Mouse (Mus musculus) telencephalon, adult 2 months (tissue): Measurements from ENCODE around the gene Lrrtm4.

Experiments
- DNase-seq: peaks from one replicate; pipeline ENCODE4 v3.0.0-alpha.2; 2011; ENCODE audit warnings: low read depth, low spot score

The Lrrtm4 gene

GRCm38 (mm10) chr6:80704183-80704582, 685.5 kb downstream of the Lrrtm4 start:
- no peak for DNase-seq

GRCm38 (mm10) chr6:80720468-80720867, 701.8 kb downstream of the Lrrtm4 start:
- DNase-seq = no peak

- no peak for DNase-seq
These were observed 714.7 kb downstream of the Lrrtm4 start for GRCm38 (mm10) chr6:80733416-80733815.

- no peak for DNase-seq
These were observed 732.1 kb downstream of the Lrrtm4 start for GRCm38 (mm10) chr6:80750769-80751168.

GRCm38 (mm10) chr6:80760641-80761204, 742.0 kb downstream of the Lrrtm4 start:
- no peak for DNase-seq

- no peak for DNase-seq
These were observed 767.6 kb downstream of the Lrrtm4 start for GRCm38 (mm10) chr6:80786282-80786681.

- DNase-seq = no peak
These were observed 805.1 kb downstream of the Lrrtm4 start for GRCm38 (mm10) chr6:80823753-80824152.

- no peak for DNase-seq
These were observed 821.1 kb downstream of the Lrrtm4 start for GRCm38 (mm10) chr6:80839784-80840183.

GRCm38 (mm10) chr6:80845294-80845693, 826.6 kb downstream of the Lrrtm4 start:
- no peak for DNase-seq

GRCm38 (mm10) chr6:80856910-80857543, 838.4 kb downstream of the Lrrtm4 start:
- peak; percentile 52 for DNase-seq
